Mouse (Mus musculus): Measurements from ENCODE around the gene Milr1.

DNA sequence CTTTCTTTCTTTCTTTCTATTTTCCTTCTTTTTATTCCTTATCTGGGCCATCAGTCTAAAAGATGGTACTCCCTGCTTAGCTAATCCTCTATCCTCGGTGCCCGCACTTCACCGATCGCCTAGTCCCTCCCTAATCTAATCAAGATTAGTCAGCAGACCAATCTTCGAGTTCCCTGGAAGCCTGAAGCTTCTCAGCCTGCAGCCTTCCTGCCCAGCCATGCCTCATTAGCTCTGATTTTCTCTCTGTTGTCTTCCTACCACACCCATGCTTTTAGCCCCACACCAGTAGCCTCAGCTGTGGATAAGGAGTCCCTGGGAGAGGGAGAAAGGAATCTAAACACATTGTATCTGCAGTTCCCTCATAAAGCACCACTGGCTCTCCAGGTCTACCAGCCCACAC is 4.6 kb downstream of the Milr1 start:
- TF ChIP-seq CTCF (conservative IDR thresholded peaks at IDR 0.05; ENCODE audit: low read length) (no peak), POU5F1 (IDR thresholded peaks at IDR 0.05; ENCODE audit: borderline replicate concordance, low read length) (no peak)
